Mouse (Mus musculus): ENCODE data around the gene Garnl3.
A peak's percentile ranks its signal among the peaks of the same experiment; 100 is the strongest.

Garnl3 gene

DNA sequence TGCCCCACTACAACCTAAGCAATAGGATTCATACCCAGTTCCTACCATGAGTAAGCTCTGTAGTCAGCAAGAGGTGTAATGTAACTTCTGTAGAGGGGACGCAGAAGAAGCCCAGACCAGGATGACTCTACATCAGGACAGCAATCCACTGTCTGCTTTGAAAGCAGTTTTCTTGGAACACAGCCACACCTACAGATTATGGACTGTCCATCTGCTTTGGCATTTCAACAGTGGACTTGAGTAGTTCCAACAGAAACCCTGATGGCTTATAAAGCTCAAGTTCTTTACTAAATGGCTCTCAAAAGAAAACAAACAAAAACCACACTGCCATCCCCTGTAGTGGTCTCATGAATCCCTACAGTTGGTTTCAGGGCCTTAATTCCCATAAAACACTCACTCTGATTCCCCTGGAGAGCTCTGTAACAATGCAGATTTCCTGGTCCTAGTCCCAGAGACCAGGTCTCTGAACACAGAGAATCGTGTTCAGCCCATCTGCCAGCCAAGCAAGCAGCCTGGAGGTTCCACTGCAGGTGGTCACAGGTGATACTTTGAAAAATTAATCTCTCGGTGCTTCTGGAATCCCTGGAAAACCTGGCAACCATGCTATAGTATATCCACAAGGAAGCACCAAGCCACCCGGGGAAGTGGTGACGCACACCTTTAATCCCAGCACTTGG is 42.0 kb downstream of the Garnl3 start:
- DNase-seq (ENCODE audit: inconsistent ontology term) = no peak

DNA sequence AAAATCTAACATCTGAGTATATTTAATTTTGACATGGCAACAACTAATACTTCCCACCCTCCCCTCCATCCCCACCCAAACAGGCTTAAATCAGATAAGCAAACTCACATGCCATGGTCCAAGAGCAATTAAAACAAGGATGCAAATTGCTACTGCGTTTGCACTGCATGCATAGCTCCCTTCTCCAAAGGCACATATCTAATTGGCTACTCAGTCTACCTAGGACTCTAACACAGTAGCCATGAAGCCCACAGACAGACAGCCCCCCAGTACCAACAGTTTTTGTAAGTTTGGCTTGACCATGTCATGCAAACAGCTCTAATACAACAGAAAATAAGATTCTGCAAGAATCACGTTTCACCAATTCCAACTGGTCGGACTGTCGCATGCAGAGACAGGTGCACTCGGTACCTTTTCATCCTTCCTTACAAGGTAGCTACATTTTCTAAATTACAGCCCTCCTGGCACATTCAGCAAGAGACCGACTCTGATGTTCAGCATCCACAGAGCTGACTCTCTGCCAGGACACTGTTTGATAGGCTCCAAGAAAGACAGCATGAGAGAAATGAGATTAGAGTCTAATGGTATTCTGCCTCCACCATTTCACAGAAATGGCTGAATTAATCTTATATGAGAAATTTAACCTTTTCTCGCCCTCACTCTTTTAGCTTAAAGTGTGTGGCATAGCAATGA is 44.6 kb downstream of the Garnl3 start:
- no peak for DNase-seq (ENCODE audit: inconsistent ontology term)

DNA sequence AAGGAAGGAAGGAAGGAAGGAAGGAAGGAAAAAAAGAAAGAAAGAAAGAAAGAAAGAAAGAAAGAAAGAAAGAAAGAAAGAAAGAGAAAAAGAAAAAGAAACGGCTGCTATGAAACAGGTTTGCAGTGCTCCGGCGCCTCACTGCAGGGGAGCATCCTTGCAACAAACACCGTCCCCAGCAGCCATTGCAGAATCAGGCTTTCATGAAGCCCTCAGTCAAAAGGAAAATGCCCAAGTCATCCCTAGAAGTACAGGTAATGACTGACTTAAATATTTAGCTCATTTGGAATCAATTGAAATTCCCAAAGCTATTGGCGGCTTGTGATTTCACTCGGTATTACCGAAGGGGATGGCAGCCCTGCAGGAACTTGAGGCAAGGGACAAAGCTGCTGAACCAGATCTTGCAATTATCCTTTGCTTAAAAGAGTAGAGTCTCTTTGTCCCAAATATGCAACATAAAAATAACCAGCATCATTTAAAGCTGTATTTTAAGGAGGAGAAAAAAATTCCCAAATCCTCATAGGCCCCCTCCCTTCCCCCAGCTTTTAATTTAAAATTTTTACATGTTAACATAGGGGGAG is 45.3 kb downstream of the Garnl3 start:
- DNase-seq (ENCODE audit: inconsistent ontology term) = no peak

DNA sequence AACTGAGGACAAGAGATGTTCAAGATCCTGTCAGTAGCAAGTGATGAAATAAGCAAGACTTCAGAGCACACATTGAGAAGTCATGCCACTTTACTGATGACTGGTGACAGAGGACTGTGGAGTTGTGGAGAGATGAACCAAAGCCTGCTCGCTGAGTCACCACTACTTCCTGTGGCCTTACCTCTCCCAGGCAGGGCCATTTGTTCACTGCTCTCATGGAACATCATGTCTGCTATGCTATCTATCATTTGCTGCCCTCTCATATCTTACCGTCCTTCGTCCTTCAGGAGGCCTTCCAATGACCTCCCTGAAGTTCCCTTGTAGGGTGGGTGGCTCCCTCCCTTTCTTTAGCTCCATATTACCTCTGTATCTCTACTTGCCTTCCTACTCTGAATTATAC is 47.2 kb downstream of the Garnl3 start:
- no peak for DNase-seq (ENCODE audit: inconsistent ontology term)

DNA sequence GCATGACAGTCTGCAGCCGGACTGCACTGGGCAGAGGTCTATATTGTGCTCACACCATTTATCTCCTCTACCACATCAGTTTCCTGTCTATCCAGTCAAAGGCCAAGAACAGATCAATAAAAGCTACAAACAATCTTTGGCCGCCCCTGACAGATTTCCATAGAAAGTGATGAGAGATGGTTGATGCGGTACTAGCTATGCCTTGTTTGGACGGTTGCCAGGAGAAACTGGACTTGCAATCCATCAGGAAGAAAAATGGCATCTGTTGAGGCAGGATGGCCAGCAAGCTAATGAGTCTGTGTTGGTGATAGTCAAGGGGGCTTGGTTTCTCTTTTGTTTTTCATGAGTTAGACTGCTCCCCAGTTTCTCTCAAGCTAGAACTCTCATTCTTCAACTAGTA is 51.3 kb downstream of the Garnl3 start:
- no peak for DNase-seq (ENCODE audit: inconsistent ontology term)

DNA sequence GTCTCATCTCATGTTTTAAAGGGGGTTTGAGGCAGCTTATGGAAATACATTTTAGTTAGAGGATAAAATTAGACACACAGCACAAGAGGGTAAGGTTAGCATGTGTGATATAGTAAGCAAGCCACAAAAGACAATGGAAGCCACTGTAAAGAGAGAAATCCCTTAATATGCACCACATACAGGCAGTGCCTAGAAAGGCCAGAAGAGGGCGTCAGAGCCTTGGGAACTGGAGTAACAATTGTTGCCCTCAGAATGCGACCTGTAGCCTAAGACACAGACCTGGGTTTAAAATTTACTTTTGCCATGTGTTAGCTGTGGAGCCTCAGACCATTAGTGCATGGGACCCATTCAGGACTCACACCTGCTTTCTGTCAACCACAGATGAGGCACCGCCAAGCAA is 54.2 kb downstream of the Garnl3 start:
- no peak for DNase-seq (ENCODE audit: inconsistent ontology term)

DNA sequence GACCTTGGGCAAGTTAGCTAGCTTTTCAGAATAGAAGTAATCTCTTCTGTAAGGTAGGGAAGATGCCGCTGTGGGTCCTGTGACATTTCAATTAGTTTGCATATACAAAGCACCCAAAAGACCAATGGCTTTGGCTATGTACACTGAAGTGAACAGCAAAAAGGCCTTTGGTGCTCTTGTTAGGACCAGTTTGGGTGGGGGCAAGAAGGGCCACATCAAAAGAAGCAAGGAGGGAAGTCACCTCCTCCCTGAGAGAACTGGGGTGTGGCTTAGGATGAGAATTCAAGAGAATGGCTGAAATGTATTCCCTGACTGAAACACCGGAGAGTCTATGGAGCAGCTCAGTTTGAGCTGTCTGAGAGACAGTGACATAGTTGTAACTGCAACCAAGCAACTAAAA is 56.5 kb downstream of the Garnl3 start:
- no peak for DNase-seq (ENCODE audit: inconsistent ontology term)

DNA sequence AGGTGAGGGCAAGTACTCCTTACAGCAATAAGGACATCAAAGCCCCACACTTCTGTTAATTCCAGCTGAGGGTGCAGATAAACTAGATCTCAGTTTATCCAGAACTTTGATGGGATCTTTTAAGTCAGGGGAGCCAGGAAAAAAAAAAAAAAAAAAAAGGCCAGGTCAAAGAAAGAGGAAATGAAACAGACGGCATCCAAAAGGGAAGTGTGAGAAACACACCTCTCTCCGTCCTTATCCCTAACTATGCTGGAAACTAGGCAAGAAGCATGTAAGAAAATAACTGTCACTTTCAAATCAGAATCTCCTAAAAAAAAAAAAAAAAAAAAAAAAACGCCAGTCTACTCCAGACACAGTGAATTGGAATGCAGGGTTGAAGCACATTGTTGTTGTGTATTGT is 57.3 kb downstream of the Garnl3 start:
- DNase-seq (ENCODE audit: inconsistent ontology term) = no peak

DNA sequence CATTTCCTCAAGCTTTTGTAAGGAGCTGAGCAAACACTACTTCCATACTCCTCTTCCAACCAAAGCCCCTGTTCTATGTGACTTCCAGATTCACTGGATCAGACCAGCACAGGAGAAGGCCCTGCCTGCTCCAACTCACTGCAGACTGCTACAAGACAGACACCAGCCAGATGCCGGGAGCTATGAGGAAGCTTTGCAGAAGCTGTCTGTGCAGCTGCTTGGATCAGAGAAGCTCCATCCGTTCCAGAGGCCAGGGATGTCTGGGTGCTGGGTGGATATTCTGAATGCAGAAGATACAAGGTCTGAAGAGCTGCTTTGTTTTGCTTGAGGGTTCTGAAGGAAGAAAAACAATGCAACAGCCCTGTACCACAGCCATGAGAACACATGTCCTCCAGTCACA is 59.1 kb downstream of the Garnl3 start:
- no peak for DNase-seq (ENCODE audit: inconsistent ontology term)

DNA sequence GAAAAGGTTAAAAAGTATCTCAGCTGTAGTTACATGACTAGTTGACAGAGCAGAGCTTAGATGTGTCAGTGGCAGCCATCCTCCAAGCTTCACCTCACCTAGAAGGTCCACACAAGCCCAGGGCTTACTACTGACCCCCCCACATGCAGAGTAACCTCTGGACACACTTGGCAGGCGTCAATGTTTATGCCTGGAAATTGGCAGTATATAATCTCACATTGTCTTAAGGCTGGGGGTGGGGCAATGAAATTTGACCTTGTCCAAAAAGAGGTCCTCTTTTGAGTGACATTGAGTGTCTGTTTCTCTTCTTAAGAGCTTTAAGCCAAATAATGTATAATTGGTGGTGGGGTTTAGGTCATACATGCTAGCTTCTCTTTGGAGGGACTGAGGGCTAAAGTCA is 65.8 kb downstream of the Garnl3 start:
- no peak for DNase-seq (ENCODE audit: inconsistent ontology term)

DNA sequence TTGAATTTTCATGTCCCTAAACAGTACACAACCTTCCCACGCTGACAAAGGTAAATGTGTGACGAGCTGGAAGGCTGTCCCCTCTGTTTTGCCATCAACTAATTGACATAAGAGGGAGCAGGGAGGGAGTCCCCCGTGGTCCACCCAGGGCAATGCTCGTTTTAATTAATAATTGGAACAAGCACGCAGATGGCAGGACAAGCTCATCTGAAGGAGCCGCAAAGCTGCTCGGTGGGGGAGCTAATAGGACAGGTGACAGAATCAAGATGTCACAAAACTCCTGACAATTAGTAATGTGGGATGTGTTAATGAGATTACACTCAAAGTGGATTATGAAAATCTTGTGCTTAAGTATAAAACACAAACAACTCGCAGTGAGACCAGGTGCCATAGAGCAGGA is 68.7 kb downstream of the Garnl3 start:
- DNase-seq (ENCODE audit: inconsistent ontology term) = no peak

DNA sequence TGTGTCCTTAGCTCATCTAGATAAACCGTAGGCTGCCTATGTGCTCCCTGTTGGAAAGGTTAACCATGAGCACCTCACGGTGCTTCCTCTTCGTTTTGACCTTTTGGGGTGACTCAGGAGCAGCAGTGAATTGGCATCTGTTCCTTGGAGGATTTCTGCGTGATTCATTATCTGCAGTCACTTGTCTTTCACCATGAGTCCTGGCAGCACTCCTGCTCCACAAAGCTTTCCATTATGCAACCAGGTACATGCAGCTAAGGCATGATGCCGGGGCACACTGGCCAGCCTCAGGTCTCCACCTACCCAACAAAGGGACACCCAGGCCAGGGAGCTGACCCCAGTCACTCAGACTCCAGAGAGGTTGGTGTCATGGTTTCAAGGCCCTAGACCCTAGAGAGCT is 72.5 kb downstream of the Garnl3 start:
- DNase-seq (ENCODE audit: inconsistent ontology term) = no peak

DNA sequence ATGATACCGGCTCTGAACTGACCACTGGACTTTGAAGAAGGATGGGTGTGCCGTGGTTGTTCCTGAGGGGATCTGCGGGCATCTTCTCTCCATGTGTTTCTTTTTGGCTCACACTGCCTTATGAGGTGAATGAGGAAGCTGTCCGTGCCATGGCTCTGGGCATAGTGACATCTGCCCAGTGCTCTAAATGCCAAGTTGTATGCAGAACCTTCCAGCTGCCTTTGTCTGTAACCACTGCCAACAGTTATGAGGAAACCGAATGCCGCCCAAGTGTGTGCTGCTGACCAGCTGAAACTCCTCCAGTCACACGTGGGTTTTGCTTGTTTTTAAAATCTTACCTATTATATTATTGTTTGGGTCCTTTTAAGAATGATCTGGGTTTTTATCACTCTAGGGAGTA is 73.9 kb downstream of the Garnl3 start:
- no peak for DNase-seq (ENCODE audit: inconsistent ontology term)

DNA sequence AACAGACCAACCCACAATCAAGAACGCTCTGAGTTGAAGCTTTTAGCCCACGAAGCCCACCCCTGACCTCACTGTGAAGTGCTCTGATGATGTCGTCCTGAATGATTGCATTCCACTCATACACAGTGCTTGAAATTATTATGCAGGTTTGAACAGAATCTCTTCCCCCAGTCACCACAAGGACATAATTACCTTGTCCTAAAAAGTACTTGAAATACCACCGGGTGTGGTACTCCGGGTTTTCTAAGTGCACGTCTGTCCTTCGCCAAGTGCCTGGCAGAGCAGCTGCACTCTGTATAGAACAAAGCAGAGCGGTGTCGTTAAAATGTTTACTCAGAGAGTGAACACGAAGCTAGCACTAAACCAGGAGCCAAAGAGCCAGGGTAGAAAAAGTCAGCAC is 77.5 kb downstream of the Garnl3 start:
- peak; percentile 36 for DNase-seq (ENCODE audit: inconsistent ontology term)

DNA sequence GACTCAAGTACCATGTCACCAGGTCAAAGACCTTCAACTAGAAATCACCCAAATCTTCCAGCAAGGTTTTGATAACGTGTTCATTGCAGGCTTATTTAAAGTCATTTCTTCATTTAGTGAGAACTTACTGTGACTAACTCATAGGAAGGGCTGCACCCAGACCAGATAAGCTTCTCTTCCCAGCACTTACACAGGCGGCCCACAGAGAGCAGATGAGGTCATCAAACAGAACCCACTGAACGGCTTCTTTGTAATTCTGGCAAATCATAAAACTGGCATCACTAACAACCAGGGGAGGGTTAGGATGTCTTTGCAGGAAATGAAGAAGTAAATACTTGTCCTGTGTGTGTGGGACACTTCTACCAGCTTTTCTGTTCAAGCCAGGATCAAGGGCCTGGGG is 84.1 kb downstream of the Garnl3 start:
- peak; percentile 35 for DNase-seq (ENCODE audit: inconsistent ontology term)

DNA sequence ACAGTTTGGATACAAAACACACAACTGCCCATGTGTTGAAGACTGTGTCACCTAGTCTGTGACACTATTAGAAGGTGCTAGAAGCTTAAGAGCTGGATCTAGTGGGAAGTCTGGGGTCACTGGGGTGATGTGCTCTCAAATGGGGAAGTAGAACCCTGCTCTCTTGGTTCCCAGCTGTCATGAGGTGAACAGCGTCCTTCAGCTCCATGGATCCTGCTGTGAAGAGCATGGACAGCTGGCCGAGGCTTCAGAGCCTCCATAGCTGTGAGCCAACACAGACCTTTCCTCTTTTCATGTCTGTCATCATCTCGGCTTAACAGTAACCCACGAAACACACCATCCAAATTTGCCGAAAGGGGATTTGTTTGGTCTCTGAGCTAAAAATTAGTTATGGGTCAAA is 84.5 kb downstream of the Garnl3 start:
- DNase-seq (ENCODE audit: inconsistent ontology term) = no peak

DNA sequence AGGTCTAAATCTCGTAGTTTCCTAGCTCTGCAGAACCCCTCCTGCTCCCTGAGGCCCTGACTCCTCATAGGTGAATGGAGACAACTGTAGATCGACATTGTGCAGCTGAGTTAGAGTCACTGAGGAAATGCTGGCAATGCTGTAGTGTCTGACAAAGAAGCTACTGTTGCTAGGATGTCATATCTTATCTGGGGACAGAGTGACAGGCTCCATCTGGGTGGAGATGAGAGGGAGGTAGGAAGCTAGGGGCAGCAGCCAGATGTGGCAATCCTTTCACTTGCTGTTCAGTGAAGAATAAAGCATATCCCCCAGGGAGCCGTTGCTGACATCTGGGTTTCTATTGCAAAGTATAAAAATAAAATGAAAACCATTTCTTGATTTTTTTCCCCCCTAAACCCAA is 85.6 kb downstream of the Garnl3 start:
- no peak for DNase-seq (ENCODE audit: inconsistent ontology term)

DNA sequence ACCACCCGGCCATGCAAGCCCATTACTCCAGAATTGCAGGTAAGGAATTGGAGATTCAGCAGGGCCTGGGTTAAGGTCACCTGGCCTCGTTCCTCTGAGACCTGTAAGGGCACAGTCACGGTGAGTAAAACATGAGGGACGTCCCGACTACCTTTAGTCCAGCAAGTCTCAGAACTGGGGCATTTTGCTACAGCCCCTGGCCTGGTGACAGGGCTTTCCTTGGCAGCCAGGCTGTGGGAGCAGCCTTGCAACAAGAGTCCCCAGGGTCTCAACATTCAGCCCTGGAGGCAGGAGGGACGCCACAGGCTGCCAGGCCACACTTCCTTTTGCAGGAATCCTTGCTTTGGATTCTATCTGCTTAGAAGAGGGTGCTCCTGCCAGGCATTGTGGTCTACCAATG is 88.7 kb downstream of the Garnl3 start:
- no peak for DNase-seq (ENCODE audit: inconsistent ontology term)

DNA sequence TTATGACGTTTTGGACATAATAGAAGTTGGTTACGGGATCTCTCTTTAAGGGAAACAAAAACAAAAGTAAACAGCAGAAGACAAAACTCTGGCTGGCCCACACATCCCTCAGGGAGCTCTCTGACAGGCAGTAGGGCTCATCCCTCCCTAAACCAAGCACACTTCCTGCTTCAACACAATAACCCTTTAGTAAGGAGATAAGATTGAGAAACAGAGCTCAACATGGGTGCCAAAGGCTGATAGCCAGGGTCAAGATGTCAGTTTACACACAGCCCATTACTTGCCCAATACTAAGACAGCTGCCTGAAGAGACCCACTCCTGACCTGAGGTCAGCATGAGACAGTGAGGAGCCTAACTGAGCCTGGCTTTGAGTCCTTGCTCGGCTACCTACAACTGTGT is 89.9 kb downstream of the Garnl3 start:
- no peak for DNase-seq (ENCODE audit: inconsistent ontology term)

DNA sequence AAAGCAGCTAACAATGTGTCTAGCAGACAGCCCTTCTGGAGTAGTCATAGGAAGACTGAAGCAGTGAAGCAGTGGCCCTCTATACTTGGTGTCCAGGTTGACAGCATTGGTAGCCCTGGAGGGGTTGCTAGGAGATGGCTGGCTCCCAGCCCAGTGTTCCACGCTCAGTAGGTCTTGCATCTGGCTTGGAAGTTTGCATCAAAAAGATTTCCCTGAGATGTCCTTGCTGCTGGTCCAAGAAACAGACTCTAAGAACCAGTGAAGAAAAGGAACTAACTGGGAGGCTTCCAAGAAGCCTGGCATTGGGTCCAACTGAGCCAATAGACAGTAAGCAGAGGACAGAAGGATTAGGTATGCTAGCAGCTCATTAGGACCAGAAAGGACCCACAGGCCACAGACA is 94.0 kb downstream of the Garnl3 start:
- peak; percentile 52 for DNase-seq (ENCODE audit: inconsistent ontology term)

DNA sequence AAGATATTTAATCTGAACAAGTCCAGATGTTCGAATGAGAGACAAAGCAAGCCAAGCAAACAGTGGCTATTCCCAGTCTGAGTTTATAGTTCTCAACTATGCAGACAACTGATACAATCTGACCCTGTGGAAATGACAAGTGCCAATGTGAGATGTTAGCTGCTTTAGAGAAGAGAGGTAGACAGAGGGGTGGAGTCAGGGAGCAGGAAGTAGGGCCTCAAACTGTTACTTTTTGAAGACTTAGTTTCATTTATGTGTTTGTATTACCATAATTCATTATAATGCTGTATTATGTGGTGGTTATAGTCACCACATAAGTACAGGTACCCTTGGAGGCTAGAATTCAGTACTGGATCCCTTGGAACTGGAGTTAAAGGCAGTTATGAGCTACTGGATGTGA is 96.2 kb downstream of the Garnl3 start:
- DNase-seq (ENCODE audit: inconsistent ontology term) = no peak

DNA sequence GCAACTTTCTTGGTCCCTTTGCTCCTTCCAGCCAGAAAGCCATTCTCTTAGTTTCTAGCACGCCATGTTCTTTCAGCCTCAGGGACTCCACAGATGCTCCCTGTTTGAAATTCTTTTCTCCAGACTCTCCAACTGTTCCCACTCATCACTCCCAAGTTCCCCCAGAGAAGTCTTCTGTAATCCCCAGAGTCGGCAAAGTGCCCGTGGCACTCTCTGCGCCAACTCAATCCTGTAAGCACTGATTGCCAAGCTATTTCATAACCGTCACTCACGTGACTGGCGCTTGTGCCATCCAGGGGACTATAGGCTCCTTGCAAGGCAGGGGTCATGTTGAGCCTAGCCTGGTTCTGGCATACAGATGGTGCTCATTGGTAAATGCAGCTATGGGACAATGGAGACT is 98.2 kb downstream of the Garnl3 start:
- no peak for DNase-seq (ENCODE audit: inconsistent ontology term)

DNA sequence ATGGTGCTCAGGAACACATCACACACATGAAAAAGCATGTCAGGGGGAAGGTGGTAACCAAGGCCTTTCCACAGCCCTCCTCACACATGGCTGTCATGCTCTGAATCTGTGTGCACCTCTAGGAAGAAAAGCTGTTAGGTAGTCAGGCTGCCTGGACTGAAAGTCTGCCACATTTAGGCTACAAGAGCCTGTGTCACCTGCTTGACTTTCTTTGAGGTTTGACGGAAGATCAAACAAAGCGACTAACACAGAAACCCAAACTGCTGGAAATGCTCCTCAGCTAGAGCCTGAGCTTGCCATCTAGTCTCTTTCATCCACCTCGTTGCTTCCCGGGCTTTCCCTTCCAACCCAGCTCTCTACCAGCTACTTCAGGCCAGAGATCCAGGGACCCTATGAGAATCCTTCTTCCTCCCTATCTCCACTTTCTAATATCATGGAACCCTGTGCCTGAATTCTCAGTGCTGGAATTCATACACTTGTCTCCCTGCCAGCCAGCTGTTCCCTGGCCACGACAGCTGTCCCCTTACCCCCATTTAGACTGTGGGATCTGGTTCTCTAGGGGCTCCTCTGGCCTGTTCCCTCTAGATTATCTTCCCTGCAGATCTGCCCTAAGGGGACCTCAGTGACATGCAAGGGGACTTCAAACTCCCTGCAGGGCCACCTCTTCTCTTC is 98.9 kb downstream of the Garnl3 start:
- no peak for DNase-seq (ENCODE audit: inconsistent ontology term)
